Mouse (Mus musculus) hindbrain, embryonic 11.5 days (tissue): ENCODE measurements around the gene Vpreb1. TPM values are rescaled to one million over a fixed set of nuclear protein-coding genes. Genes with fewer than 3 reads are reported as not detected.

Source experiments
- ATAC-seq: fragments of 200-750 bp; cut with Nextera tagmentation; 2 replicates; pipeline ENCODE4 v1.8.0; 2017; ENCODE audit warnings: mild to moderate bottlenecking, moderate TSS enrichment, moderate library complexity; ENCODE audit not compliant: low FRiP score
- DNase-seq: peaks from one replicate; pipeline ENCODE4 v3.0.0-alpha.2; 2015; ENCODE audit warnings: low spot score
- H3K27ac ChIP-seq: fragments of 300-500 bp; sonication (generic); 2 replicates; pipeline ENCODE4 v1.5.1; 2014; ENCODE audit warnings: mild to moderate bottlenecking, low read depth, low read length
- H3K27me3 ChIP-seq: fragments of 300-500 bp; sonication (generic); 2 replicates; pipeline ENCODE4 v1.6.1; 2014; ENCODE audit warnings: mild to moderate bottlenecking, low read length, moderate library complexity, mixed read lengths; ENCODE audit not compliant: control insufficient read depth, insufficient read depth
- H3K36me3 ChIP-seq: fragments of 300-500 bp; sonication (generic); 2 replicates; pipeline ENCODE4 v1.6.1; 2014; ENCODE audit warnings: mild to moderate bottlenecking, low read length, moderate library complexity, mixed read lengths; ENCODE audit not compliant: control insufficient read depth, insufficient read depth
- H3K4me1 ChIP-seq: fragments of 300-500 bp; sonication (generic); replicated peaks from 2 replicates; pipeline ENCODE4 v1.6.1; 2014; ENCODE audit warnings: low read length, mixed read lengths; ENCODE audit not compliant: control insufficient read depth, insufficient read depth
- H3K4me2 ChIP-seq: fragments of 300-500 bp; sonication (generic); replicated peaks from 2 replicates; pipeline ENCODE4 v1.6.1; 2014; ENCODE audit warnings: mild to moderate bottlenecking, low read depth, low read length
- H3K4me3 ChIP-seq: fragments of 300-500 bp; sonication (generic); 2 replicates; pipeline ENCODE4 v1.5.1; 2014; ENCODE audit warnings: low read depth, low read length
- H3K9ac ChIP-seq: fragments of 300-500 bp; sonication (generic); 2 replicates; pipeline ENCODE4 v1.6.1; 2014; ENCODE audit warnings: low read depth, low read length
- H3K9me3 ChIP-seq: fragments of 300-500 bp; sonication (generic); 2 replicates; pipeline ENCODE4 v1.6.1; 2016; ENCODE audit warnings: low read length; ENCODE audit not compliant: control insufficient read depth
- WGBS: fragments of 180-500 bp; shearing (Covaris S2); extraction: QIAGEN DNeasy Blood & Tissue Kit; methylation state at CpG from one replicate; pipeline ENCODE4 v1.1.7; 2014; 5-methylcytosine and 5-hydroxymethylcytosine counted together
- polyA plus RNA-seq: library from polyadenylated mRNA; unstranded; fragments of >200 nt; fragmentation: Nextera tagmentation; extraction: Ambion mirVana; gene quantifications from 2 replicates; pipeline ENCODE4 v1.2.1, GENCODE M21; 2014

Vpreb1 gene
- 1.1 and 2.2 TPM in 2 replicates for polyA plus RNA-seq

- WGBS: 0% methylated on average over 45 of the region's 49 CpGs
These were observed at the start of gene Vpreb1, which contains the start of gene Top3b for GRCm38 (mm10) chr16:16870617-16871331. TSS of gene Vpreb1 (minus strand) at chr16:16870843. TSS of gene Top3b (plus strand) at chr16:16870736.

GRCm38 (mm10) chr16:16918441-16919117, 47.9 kb upstream of the Vpreb1 start:
- Histone ChIP-seq H3K36me3 (peaks cover 5% of the 10 kb centered on the region; the same call in 1 of the 2 replicates), H3K4me1 (no peaks in the 10 kb centered on the region), H3K4me3 (no peak overlapping the region), H3K27me3 (no peaks in the 10 kb centered on the region), H3K9ac (no peak overlapping the region), H3K9me3 (no peaks in the 10 kb centered on the region), H3K4me2 (no peak overlapping the region), H3K27ac (no peak overlapping the region)
- ATAC-seq (no peak), DNase-seq (no peak)
- 92% methylated on average over 7 of the region's 7 CpGs for WGBS

More at GRCm38 (mm10) chr16:16870617-16871331, at the start of gene Vpreb1, which contains the start of gene Top3b:
- peak within 1 kb of the TSS; percentile 74 for H3K4me3 ChIP-seq
- H3K36me3 ChIP-seq: no peaks in the 10 kb centered on the region
- H3K4me1 ChIP-seq: no peaks in the 10 kb centered on the region
- H3K27me3 ChIP-seq: no peaks in the 10 kb centered on the region
- H3K9me3 ChIP-seq: no peaks in the 10 kb centered on the region
- ATAC-seq (peak; percentile 98), DNase-seq (peak; percentile 93)
- H3K27ac ChIP-seq: peak within 1 kb of the TSS; percentile 93
- peak within 1 kb of the TSS; percentile 66 for H3K4me2 ChIP-seq
- H3K9ac ChIP-seq: peak within 1 kb of the TSS; percentile 90

GRCm38 (mm10) chr16:16913440-16913839, 42.8 kb upstream of the Vpreb1 start:
- no peaks in the 10 kb centered on the region for H3K4me1 ChIP-seq
- no peaks in the 10 kb centered on the region for H3K9me3 ChIP-seq
- 92% methylated on average over 1 of the region's 1 CpGs for WGBS
- no peak overlapping the region for H3K4me3 ChIP-seq
- DNase-seq (no peak), ATAC-seq (no peak)
- no peak overlapping the region for H3K9ac ChIP-seq
- H3K27me3 ChIP-seq: no peaks in the 10 kb centered on the region
- H3K36me3 ChIP-seq: peaks cover 10% of the 10 kb centered on the region
- no peak overlapping the region for H3K4me2 ChIP-seq
- H3K27ac ChIP-seq: no peak overlapping the region

DNA sequence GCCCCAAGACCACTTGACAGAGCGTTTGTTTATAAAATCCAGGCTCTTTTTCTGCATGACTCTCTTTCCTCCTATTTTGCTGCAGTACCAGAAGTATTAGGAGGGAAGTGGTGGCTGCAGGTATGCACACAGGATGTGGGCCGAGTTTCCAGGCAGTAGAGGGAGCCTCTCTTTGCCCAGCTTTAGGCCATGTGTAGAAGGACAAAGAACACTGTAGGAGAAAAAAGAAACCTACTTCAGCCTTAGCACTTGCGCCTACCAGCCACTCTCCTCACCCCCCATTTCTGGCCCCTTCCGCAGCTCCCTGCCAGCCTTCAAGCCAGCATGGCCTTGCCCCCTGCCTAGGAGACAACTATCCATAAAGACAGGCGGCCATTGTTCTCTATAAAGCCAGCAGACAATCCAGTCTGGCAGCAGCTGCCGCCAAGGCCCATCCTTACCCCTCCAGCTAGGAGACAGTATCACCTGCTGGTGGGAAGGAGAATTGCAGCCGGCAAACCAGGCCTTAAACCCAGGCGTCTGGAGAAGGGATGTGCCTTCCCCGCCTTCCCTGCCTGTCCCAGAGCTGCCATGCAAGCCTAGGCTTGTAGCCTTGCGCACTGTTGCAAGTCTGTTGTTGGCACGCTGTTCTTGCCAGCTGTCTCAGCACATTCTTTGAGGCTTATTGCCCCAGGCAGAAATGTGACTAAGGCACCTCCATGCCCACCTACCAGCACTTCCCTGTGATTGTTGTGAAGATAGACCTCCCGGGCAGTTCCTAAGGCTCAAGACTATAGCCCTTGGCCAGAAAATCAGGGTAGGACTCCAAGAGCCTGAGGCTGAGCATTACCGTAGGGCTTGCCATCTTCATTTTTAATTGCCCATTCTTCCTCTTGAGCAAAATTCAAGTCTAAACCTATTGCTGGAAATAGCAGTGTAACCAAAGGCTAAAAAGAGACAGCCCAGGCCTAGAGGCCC, 41.3 kb upstream of the Vpreb1 start:
- H3K4me3 ChIP-seq: no peak overlapping the region
- 37% methylated on average over 13 of the region's 13 CpGs for WGBS
- H3K36me3 ChIP-seq: peaks cover 10% of the 10 kb centered on the region
- H3K27me3 ChIP-seq: no peaks in the 10 kb centered on the region
- no peak overlapping the region for H3K4me2 ChIP-seq
- H3K4me1 ChIP-seq: no peaks in the 10 kb centered on the region
- ATAC-seq (peak; percentile 96), DNase-seq (peak; percentile 90)
- H3K9ac ChIP-seq: no peak overlapping the region
- no peaks in the 10 kb centered on the region for H3K9me3 ChIP-seq
- peak overlapping the region; percentile 70 for H3K27ac ChIP-seq

- Histone ChIP-seq H3K27me3 (no peaks in the 10 kb centered on the region), H3K9ac (no peak overlapping the region), H3K36me3 (peaks cover 9% of the 10 kb centered on the region), H3K4me2 (no peak overlapping the region), H3K4me1 (no peaks in the 10 kb centered on the region), H3K27ac (no peak overlapping the region), H3K9me3 (no peaks in the 10 kb centered on the region), H3K4me3 (no peak overlapping the region)
- DNase-seq (no peak), ATAC-seq (no peak)
- WGBS: 81% methylated on average over 6 of the region's 6 CpGs
These were observed 37.2 kb upstream of the Vpreb1 start for GRCm38 (mm10) chr16:16907799-16908198.

DNA sequence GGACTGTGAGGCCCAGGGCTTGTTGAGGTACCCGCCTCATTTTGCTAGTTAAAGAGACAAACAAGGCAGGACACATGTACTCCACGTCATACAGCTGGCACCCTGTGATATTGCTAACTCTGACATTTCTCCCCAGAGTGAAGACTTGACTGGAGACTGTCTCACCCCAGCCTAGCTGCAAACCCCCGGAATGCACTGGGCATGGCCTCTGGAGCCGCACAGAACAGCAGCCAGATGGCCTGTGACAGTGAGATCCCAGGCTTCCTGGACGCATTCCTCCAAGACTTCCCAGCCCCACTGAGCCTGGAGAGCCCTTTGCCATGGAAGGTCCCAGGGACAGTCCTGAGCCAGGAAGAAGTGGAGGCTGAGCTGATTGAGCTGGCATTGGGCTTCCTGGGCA, 32.5 kb upstream of the Vpreb1 start:
- Histone ChIP-seq H3K36me3 (0 out of 2 replicates have a peak, but pooled peaks cover 3% of the 10 kb centered on the region), H3K4me2 (no peak overlapping the region), H3K9ac (no peak overlapping the region), H3K9me3 (no peaks in the 10 kb centered on the region), H3K27ac (no peak overlapping the region), H3K4me1 (no peaks in the 10 kb centered on the region), H3K27me3 (no peaks in the 10 kb centered on the region), H3K4me3 (no peak overlapping the region)
- ATAC-seq: no peak
- 85% methylated on average over 5 of the region's 5 CpGs for WGBS
- DNase-seq: no peak

DNA sequence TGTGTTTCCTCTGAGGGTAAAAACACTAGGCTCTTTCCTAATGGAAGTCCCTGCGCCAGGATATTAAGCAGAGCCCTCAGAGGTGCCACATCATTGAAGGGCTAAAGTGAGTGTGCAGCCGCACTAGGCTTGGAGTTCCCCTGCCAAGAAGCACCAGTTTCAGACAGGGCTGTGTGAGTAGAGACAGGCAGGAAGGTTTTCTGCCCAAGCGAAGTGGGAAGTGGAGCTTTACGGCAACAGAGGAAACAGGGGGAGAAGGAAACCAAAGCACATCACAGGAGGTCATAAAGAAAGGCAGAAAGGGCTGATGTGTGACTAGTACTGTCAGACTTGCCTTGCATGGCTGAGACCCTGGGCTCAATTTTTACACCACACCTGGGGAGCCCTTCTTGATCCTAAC, 31.7 kb upstream of the Vpreb1 start:
- 89% methylated on average over 4 of the region's 4 CpGs for WGBS
- Histone ChIP-seq H3K27ac (no peak overlapping the region), H3K9me3 (no peaks in the 10 kb centered on the region)

GRCm38 (mm10) chr16:16897056-16897584, 26.5 kb upstream of the Vpreb1 start:
- Histone ChIP-seq H3K27ac (no peak overlapping the region), H3K4me1 (no peaks in the 10 kb centered on the region), H3K27me3 (no peaks in the 10 kb centered on the region), H3K4me2 (peak overlapping the region; percentile 72), H3K4me3 (peak overlapping the region; percentile 59), H3K36me3 (peaks cover 3% of the 10 kb centered on the region; the same call in 1 of the 2 replicates), H3K9me3 (no peaks in the 10 kb centered on the region), H3K9ac (peak overlapping the region; percentile 79)
- 37% methylated on average over 10 of the region's 10 CpGs for WGBS
- DNase-seq (peak; percentile 35), ATAC-seq (no peak; the same call in 1 of the 2 replicates)

More for the DNA sequence above, 31.7 kb upstream of the Vpreb1 start:
- Histone ChIP-seq H3K27me3 (no peaks in the 10 kb centered on the region), H3K4me2 (no peak overlapping the region), H3K36me3 (0 out of 2 replicates have a peak, but pooled peaks cover 3% of the 10 kb centered on the region), H3K4me1 (no peaks in the 10 kb centered on the region), H3K4me3 (no peak overlapping the region), H3K9ac (no peak overlapping the region)
- no peak for ATAC-seq
- DNase-seq: no peak
